In the genomic region with DNA sequence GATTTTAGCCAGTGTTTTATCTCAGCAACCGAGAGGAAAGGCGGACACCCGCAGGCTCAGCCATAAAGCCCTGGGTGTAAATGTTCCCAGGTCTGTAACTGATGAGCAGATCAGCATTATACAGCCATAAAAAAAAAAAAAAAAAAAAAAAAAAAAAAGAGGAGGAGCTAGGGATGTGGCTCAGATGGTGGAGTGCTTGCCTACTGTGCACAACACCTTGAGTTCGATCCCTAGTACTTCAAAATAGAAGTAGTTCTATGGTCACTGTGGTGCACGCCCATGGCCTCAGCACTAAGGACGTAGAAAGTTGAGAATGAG, we compare ENCODE assay signal across 1 mouse cellular context.
A peak's percentile ranks its signal among the peaks of the same experiment; 100 is the strongest.
TF ChIP-seq lines count a peak whose summit lies in the region.

No protein-coding gene starts in this region.

TF ChIP-seq in ES-E14, 5 proteins besides CTCF, POLR2A, EP300 and RAD21:
- no peak for TF ChIP-seq ZC3H11A (IDR thresholded peaks at IDR 0.05; ENCODE audit: borderline replicate concordance, low read depth, low read length)
- peak; percentile 61; the same call in 1 of the 2 replicates for TF ChIP-seq ZNF384 (IDR thresholded peaks at IDR 0.05; ENCODE audit: low read depth, low read length)
